Mouse (Mus musculus): ENCODE data around the gene Hps4. TPM values are rescaled to one million over a fixed set of nuclear protein-coding genes. Genes with fewer than 3 reads are reported as not detected.

Hps4 gene
- polyA plus RNA-seq, 1 experiment, result 22.7 TPM

- H3K4me1 ChIP-seq (ENCODE audit: control insufficient read depth, insufficient read depth, low read length), result peaks cover 11% of the 10 kb centered on the region
- H3K27ac ChIP-seq (ENCODE audit: insufficient read depth, low read depth, low read length), result no peak overlapping the region
- no peak overlapping the region for H3K4me3 ChIP-seq (ENCODE audit: insufficient read depth, low read length)
- TF ChIP-seq POLR2A (IDR thresholded peaks at IDR 0.05; ENCODE audit: borderline replicate concordance, low read depth, low read length), result no peak
- TF ChIP-seq CTCF (IDR thresholded peaks at IDR 0.05; ENCODE audit: low read depth, low read length), result no peak
These were observed 21.9 kb upstream of the Hps4 start for GRCm38 (mm10) chr5:112320936-112321335.

- H3K27ac ChIP-seq (ENCODE audit: insufficient read depth, low read depth, low read length), result no peak overlapping the region
- H3K4me1 ChIP-seq (ENCODE audit: control insufficient read depth, insufficient read depth, low read length), result peaks cover 11% of the 10 kb centered on the region
- TF ChIP-seq CTCF (IDR thresholded peaks at IDR 0.05; ENCODE audit: low read depth, low read length) (no peak), POLR2A (IDR thresholded peaks at IDR 0.05; ENCODE audit: borderline replicate concordance, low read depth, low read length) (no peak)
- H3K4me3 ChIP-seq (ENCODE audit: insufficient read depth, low read length), result no peak overlapping the region
These were observed 21.5 kb upstream of the Hps4 start for GRCm38 (mm10) chr5:112321376-112321775.

- TF ChIP-seq POLR2A (IDR thresholded peaks at IDR 0.05; ENCODE audit: borderline replicate concordance, low read depth, low read length) (no peak), CTCF (IDR thresholded peaks at IDR 0.05; ENCODE audit: low read depth, low read length) (no peak)
- peaks cover 16% of the 10 kb centered on the region for H3K4me1 ChIP-seq (ENCODE audit: control insufficient read depth, insufficient read depth, low read length)
- H3K27ac ChIP-seq (ENCODE audit: insufficient read depth, low read depth, low read length), result no peak overlapping the region
- no peak overlapping the region for H3K4me3 ChIP-seq (ENCODE audit: insufficient read depth, low read length)
These were observed 19.6 kb upstream of the Hps4 start for GRCm38 (mm10) chr5:112323246-112323645.

- Histone ChIP-seq H3K4me3 (ENCODE audit: insufficient read depth, low read length) (peak overlapping the region; percentile 60), H3K27ac (ENCODE audit: insufficient read depth, low read depth, low read length) (peak overlapping the region; percentile 92), H3K4me1 (ENCODE audit: control insufficient read depth, insufficient read depth, low read length) (peaks cover 16% of the 10 kb centered on the region)
- TF ChIP-seq POLR2A (IDR thresholded peaks at IDR 0.05; ENCODE audit: borderline replicate concordance, low read depth, low read length) (no peak), CTCF (IDR thresholded peaks at IDR 0.05; ENCODE audit: low read depth, low read length) (no peak)
These were observed 18.0 kb upstream of the Hps4 start for GRCm38 (mm10) chr5:112324637-112325545.

GRCm38 (mm10) chr5:112325546-112326445, 17.1 kb upstream of the Hps4 start, which contains the start of gene Tfip11:
Gene Tfip11 (plus strand): TSS chr5:112326358.
- TF ChIP-seq POLR2A (IDR thresholded peaks at IDR 0.05; ENCODE audit: borderline replicate concordance, low read depth, low read length) (no peak), CTCF (IDR thresholded peaks at IDR 0.05; ENCODE audit: low read depth, low read length) (no peak)
- Histone ChIP-seq H3K4me1 (ENCODE audit: control insufficient read depth, insufficient read depth, low read length) (peaks cover 16% of the 10 kb centered on the region), H3K4me3 (ENCODE audit: insufficient read depth, low read length) (peak within 1 kb of the TSS; percentile 98), H3K27ac (ENCODE audit: insufficient read depth, low read depth, low read length) (peak within 1 kb of the TSS; percentile 92)

- H3K4me3 ChIP-seq (ENCODE audit: insufficient read depth, low read length), result peak overlapping the region; percentile 98
- H3K27ac ChIP-seq (ENCODE audit: insufficient read depth, low read depth, low read length), result peak overlapping the region; percentile 41; the same call in 1 of the 2 replicates
- H3K4me1 ChIP-seq (ENCODE audit: control insufficient read depth, insufficient read depth, low read length), result peaks cover 16% of the 10 kb centered on the region
- TF ChIP-seq CTCF (IDR thresholded peaks at IDR 0.05; ENCODE audit: low read depth, low read length) (no peak), POLR2A (IDR thresholded peaks at IDR 0.05; ENCODE audit: borderline replicate concordance, low read depth, low read length) (no peak)
These were observed 16.4 kb upstream of the Hps4 start for GRCm38 (mm10) chr5:112326446-112327009.

GRCm38 (mm10) chr5:112327854-112328253, 15.0 kb upstream of the Hps4 start:
- TF ChIP-seq CTCF (IDR thresholded peaks at IDR 0.05; ENCODE audit: low read depth, low read length), result no peak
- TF ChIP-seq POLR2A (IDR thresholded peaks at IDR 0.05; ENCODE audit: borderline replicate concordance, low read depth, low read length), result no peak
- H3K4me1 ChIP-seq (ENCODE audit: control insufficient read depth, insufficient read depth, low read length), result peaks cover 16% of the 10 kb centered on the region
- no peak overlapping the region for H3K4me3 ChIP-seq (ENCODE audit: insufficient read depth, low read length)
- H3K27ac ChIP-seq (ENCODE audit: insufficient read depth, low read depth, low read length), result no peak overlapping the region

- Histone ChIP-seq H3K4me3 (ENCODE audit: insufficient read depth, low read length) (no peak overlapping the region), H3K27ac (ENCODE audit: insufficient read depth, low read depth, low read length) (no peak overlapping the region), H3K4me1 (ENCODE audit: control insufficient read depth, insufficient read depth, low read length) (peaks cover 4% of the 10 kb centered on the region; the same call in 1 of the 2 replicates)
- TF ChIP-seq POLR2A (IDR thresholded peaks at IDR 0.05; ENCODE audit: borderline replicate concordance, low read depth, low read length), result no peak
- TF ChIP-seq CTCF (IDR thresholded peaks at IDR 0.05; ENCODE audit: low read depth, low read length), result no peak
These were observed 12.9 kb upstream of the Hps4 start for GRCm38 (mm10) chr5:112329805-112330564.

GRCm38 (mm10) chr5:112335473-112335872, 7.4 kb upstream of the Hps4 start:
- TF ChIP-seq CTCF (IDR thresholded peaks at IDR 0.05; ENCODE audit: low read depth, low read length), result peak; percentile 70
- no peak for TF ChIP-seq POLR2A (IDR thresholded peaks at IDR 0.05; ENCODE audit: borderline replicate concordance, low read depth, low read length)
- H3K4me3 ChIP-seq (ENCODE audit: insufficient read depth, low read length), result no peak overlapping the region
- H3K27ac ChIP-seq (ENCODE audit: insufficient read depth, low read depth, low read length), result no peak overlapping the region
- peaks cover 4% of the 10 kb centered on the region for H3K4me1 ChIP-seq (ENCODE audit: control insufficient read depth, insufficient read depth, low read length)

Data from bone marrow macrophage, adult 2 months (primary cell).